Mouse (Mus musculus) spleen, adult 2 months (tissue): ENCODE data around the gene Gm17387. TPM values are rescaled to one million over a fixed set of nuclear protein-coding genes. Genes with fewer than 3 reads are reported as not detected.

Source experiments
- DNase-seq, 2 experiments: peaks; one replicate each; pipeline versions ENCODE4 v3.0.0 to v3.0.0-alpha.2; 2012 to 2021; ENCODE audit warnings: low spot score in 2 of 2, low read depth in 1 of 2
- H3K27ac ChIP-seq: fragments of 200-500 bp; 2 replicates; pipeline ENCODE4 v1.5.1; 2012; ENCODE audit warnings: low read length, inconsistent platforms; ENCODE audit not compliant: insufficient read depth
- H3K27me3 ChIP-seq: fragments of 200-500 bp; 2 replicates; pipeline ENCODE4 v1.6.1; 2012; ENCODE audit warnings: mild to moderate bottlenecking, moderate library complexity, low read length, inconsistent platforms; ENCODE audit not compliant: control insufficient read depth, insufficient read depth
- H3K36me3 ChIP-seq: fragments of 200-500 bp; 2 replicates; pipeline ENCODE4 v1.6.1; 2012; ENCODE audit warnings: mild to moderate bottlenecking, low read length, inconsistent platforms; ENCODE audit not compliant: control insufficient read depth, insufficient read depth
- H3K4me1 ChIP-seq: fragments of 200-500 bp; 2 replicates; pipeline ENCODE4 v1.6.1; 2011; ENCODE audit warnings: inconsistent platforms; ENCODE audit not compliant: control insufficient read depth, insufficient read depth, insufficient read length
- H3K4me3 ChIP-seq: fragments of 200-500 bp; 2 replicates; pipeline ENCODE4 v1.5.1; 2011; ENCODE audit warnings: mild to moderate bottlenecking, inconsistent platforms; ENCODE audit not compliant: insufficient read depth, insufficient read length; ENCODE audit errors: extremely low read depth
- CTCF ChIP-seq: fragments of 200-500 bp; IDR thresholded peaks from 2 replicates; pipeline ENCODE4 v1.5.1; 2011; ENCODE audit warnings: mild to moderate bottlenecking, inconsistent platforms; ENCODE audit not compliant: insufficient read depth, insufficient read length, insufficient replicate concordance; ENCODE audit errors: extremely low read depth
- POLR2A ChIP-seq: fragments of 200-500 bp; IDR thresholded peaks from 2 replicates; pipeline ENCODE4 v1.6.1; 2011; ENCODE audit warnings: low read depth, low read length, inconsistent platforms
- WGBS: fragments of 180-500 bp; shearing (Covaris S2); methylation state at CpG from one replicate; pipeline ENCODE4 v1.1.7; 2018; 5-methylcytosine and 5-hydroxymethylcytosine counted together
- polyA plus RNA-seq: library from polyadenylated mRNA; depleted of rRNA; stranded (reverse); fragments of >200 nt; gene quantifications from 2 replicates; pipeline ENCODE4 v1.2.3, GENCODE M21; 2012

Gm17387 gene
- polyA plus RNA-seq, 1 experiment: not detected

DNA sequence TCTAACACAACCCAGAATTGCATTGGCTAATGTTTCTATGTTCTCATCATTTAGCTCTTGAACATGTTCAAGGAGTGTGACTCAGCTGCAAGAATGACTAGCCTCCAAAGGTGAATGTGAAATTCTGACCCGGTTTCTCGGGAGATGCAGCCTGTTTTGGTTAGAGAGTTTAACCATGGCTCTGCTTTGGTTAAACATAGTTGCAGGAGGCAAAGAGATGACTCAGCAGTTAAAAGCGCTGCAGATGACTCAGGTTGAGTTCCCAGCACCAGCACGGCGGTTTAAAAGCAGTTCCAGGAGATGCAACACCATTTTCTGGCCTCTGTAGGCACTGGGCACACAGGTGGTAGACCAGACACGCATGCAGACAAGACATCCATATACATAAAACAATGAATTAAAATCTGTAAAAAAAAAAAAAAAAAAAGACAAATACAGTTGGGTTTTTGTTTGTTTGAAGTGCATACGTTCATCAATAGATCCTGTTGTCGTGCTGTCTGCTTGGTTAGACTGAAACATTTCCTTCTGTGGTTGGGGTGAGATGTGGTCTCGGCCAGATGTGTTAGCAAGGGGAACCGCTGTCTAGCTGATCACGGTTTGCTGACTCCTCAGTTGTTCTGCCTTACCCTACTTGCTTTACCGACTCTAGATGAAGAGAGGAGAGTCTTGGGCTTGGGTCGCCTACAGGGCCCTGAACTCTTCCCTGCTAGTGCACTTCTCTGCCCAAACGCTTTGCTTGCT lies 29.8 kb downstream of the Gm17387 start:
- peaks cover 10% of the 10 kb centered on the region for H3K4me1 ChIP-seq
- H3K27me3 ChIP-seq: peaks cover 15% of the 10 kb centered on the region
- TF ChIP-seq CTCF: no peak
- TF ChIP-seq POLR2A: no peak
- no peaks in the 10 kb centered on the region for H3K36me3 ChIP-seq
- no peak overlapping the region for H3K4me3 ChIP-seq
- DNase-seq: no peak
- 43% methylated on average over 14 of the region's 14 CpGs for WGBS
- H3K27ac ChIP-seq: no peak overlapping the region

DNA sequence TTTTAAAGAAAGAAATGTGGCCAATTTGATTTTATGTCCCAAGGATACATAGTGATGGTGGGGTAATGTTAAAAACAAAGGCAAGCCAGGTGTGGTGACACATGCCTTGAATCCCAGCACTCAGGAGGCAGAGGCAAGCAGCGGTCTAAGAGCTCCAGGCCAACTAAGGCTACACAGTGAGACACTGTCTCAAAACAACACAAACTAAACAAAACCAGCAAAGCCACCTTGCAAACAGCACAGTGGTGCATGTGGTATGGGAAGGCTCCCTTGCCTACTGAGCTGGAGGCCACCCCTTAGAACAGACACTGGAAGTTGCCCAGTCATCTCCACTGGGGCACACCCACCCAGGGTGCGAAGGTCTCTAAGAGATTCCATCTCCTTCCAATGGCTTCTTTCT lies 31.0 kb downstream of the Gm17387 start:
- H3K27me3 ChIP-seq: peaks cover 15% of the 10 kb centered on the region
- no peak overlapping the region for H3K27ac ChIP-seq
- no peak overlapping the region for H3K4me3 ChIP-seq
- TF ChIP-seq POLR2A (no peak), CTCF (no peak)
- 79% methylated on average over 2 of the region's 2 CpGs for WGBS
- no peak for DNase-seq
- H3K36me3 ChIP-seq: no peaks in the 10 kb centered on the region
- peaks cover 10% of the 10 kb centered on the region for H3K4me1 ChIP-seq

DNA sequence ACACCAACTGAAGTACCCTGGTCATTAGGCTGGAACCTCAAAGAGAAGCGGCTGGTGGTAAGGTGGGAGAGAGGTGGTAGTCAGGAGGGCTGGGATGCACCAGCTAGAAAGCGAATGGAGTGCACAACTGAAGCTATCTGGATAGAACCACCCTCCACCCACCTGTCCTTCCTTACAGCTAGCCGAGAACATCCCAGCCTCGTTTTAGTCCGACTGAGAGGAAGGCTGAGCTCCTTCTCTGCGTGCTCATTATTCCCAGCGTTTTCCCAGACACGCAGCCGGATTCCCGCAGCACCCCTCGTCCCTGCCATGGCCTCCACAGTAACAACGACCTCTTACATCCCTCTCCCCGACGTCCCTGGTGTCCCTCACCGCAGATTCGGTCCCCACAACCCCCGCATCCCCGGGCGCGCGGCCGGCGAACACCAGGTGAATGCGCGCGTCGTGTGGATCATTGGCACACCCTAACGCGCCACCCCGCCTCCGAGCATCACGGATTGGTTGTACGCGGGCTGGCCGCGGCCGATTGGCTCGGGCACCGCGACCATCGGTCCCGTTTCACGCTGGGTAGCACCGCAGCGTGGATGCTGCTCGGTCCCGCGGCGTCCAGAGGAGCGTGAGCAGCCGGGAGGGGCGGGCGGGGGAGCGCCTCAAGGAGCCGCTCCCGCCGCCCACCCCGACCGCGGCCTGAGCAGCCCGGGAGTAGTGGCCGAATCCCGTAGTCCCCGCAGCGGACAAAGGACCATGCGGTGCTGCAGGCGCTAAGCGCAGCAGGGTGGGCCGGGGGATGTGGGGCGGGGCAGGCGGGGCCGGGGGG lies 31.7 kb downstream of the Gm17387 start, which contains the start of gene B4galnt4:
TSS of gene B4galnt4 (plus strand) at position 679 of the 817 bp plus-strand sequence.
- H3K4me3 ChIP-seq: peak within 1 kb of the TSS; percentile 29; the same call in 1 of the 2 replicates
- H3K27me3 ChIP-seq: peaks cover 15% of the 10 kb centered on the region
- DNase-seq: no peak
- peaks cover 10% of the 10 kb centered on the region for H3K4me1 ChIP-seq
- WGBS: 3% methylated on average over 67 of the region's 72 CpGs
- no peaks in the 10 kb centered on the region for H3K36me3 ChIP-seq
- TF ChIP-seq CTCF: no peak
- TF ChIP-seq POLR2A: no peak
- H3K27ac ChIP-seq: no peak within 1 kb of the TSS

DNA sequence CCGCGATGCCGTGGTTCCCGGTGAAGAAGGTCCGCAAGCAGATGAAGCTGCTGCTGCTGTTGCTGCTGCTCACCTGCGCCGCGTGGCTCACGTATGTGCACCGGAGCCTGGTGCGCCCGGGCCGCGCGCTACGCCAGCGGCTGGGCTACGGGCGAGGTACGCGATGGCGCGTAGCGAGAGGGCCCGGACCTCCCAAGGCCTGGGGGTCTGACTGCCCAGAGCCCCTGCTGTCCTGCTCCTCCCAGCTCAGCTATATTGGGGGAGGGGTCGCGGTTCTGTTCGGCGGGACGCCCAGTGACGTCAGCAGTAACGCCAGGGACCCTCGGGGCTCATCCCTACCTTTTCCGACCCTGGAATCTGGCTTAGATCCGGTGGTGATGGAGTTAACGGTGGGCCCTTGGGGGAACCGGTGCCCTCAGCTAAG lies 32.4 kb downstream of the Gm17387 start:
- Histone ChIP-seq H3K36me3 (no peaks in the 10 kb centered on the region), H3K27ac (no peak overlapping the region), H3K4me3 (no peak overlapping the region), H3K4me1 (peaks cover 10% of the 10 kb centered on the region), H3K27me3 (peaks cover 15% of the 10 kb centered on the region)
- WGBS: 9% methylated on average over 32 of the region's 37 CpGs
- TF ChIP-seq POLR2A: no peak
- TF ChIP-seq CTCF: no peak
- no peak for DNase-seq

DNA sequence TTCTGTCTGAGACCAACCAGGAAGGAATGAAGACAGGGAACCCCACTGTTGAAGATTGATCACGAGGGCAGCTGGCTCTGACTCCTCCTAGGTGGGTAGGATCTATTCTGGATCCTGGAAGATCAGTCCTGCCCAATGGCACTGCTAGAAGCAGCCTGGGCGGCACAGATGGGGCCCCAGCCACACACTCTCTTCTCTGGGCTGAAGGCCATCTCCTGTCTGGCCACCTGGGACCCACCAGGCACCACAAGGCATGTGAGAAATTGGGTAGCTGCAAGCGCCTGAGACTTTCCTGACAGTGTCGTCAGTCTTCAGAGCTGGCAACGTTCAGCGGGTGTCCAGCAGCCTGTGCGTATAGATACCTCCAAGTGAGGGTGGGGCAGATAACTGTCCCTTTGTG lies 33.6 kb downstream of the Gm17387 start:
- Histone ChIP-seq H3K4me1 (peaks cover 10% of the 10 kb centered on the region), H3K36me3 (no peaks in the 10 kb centered on the region), H3K27ac (no peak overlapping the region), H3K4me3 (no peak overlapping the region), H3K27me3 (peaks cover 15% of the 10 kb centered on the region)
- WGBS: 46% methylated on average over 7 of the region's 7 CpGs
- DNase-seq: no peak
- TF ChIP-seq CTCF: no peak
- TF ChIP-seq POLR2A: no peak

DNA sequence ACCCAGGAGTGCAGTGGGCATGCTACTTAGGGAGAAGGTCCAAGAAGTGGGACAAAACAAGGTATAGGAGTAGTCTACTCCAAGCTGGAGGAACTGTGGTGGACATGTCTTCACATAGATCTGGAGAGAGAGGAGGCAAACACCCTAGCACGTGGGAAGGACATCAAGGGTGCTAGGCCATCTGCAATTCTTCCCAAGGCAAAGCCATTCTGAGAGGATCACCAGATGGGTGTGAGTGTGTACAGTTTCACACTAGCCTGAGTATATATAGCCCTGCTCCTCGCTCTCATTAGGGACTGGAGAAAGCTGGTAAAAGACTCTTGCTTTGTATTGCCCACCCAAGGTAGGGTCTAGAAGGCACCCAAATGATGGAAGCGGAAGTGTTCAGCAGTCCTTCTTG lies 34.4 kb downstream of the Gm17387 start:
- WGBS: 89% methylated on average over 3 of the region's 3 CpGs
- H3K36me3 ChIP-seq: no peaks in the 10 kb centered on the region
- H3K4me1 ChIP-seq: peaks cover 10% of the 10 kb centered on the region
- no peak for DNase-seq
- peaks cover 15% of the 10 kb centered on the region for H3K27me3 ChIP-seq
- no peak overlapping the region for H3K27ac ChIP-seq
- no peak overlapping the region for H3K4me3 ChIP-seq
- TF ChIP-seq CTCF: no peak
- TF ChIP-seq POLR2A: no peak

DNA sequence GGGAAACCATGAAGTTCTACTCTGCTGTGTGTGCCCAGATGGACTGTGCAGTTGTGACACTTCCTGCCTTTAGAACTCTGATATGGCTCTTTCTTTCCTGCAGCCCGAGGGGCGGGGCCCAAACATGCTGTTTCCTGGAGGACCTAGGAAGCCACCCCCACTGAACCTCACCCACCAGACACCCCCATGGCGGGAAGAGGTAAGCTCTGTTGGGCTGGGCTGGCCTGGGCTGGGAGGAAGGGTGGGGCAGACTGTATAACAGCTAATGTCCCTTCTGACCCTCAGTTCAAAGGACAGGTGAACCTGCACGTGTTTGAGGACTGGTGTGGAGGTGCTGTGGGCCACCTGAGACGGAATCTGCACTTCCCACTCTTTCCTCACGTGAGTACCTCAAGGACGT lies 35.2 kb downstream of the Gm17387 start:
- DNase-seq: no peak

More for the DNA sequence above, 35.2 kb downstream of the Gm17387 start:
- TF ChIP-seq CTCF (no peak), POLR2A (no peak)
- H3K36me3 ChIP-seq: no peaks in the 10 kb centered on the region
- peaks cover 10% of the 10 kb centered on the region for H3K4me1 ChIP-seq
- WGBS: 34% methylated on average over 7 of the region's 7 CpGs
- H3K27me3 ChIP-seq: peaks cover 15% of the 10 kb centered on the region
- no peak overlapping the region for H3K4me3 ChIP-seq
- no peak overlapping the region for H3K27ac ChIP-seq
